Mouse (Mus musculus) thymus, postnatal 0 days (tissue): Measurements from ENCODE around the gene Rnaseh2a. TPM values are rescaled to one million over a fixed set of nuclear protein-coding genes. Genes with fewer than 3 reads are reported as not detected.
A peak's percentile ranks its signal among the peaks of the same experiment; 100 is the strongest.
"Not testable (repeated sequence)": the region's sequence is repeated elsewhere in the genome, so short reads cannot be mapped to it uniquely, and the experiment has no call there.

ENCODE experiments used
- DNase-seq: peaks from one replicate; pipeline ENCODE4 v3.0.0-alpha.2; 2015; ENCODE audit warnings: low spot score
- polyA plus RNA-seq: library from polyadenylated mRNA; unstranded; fragments of >200 nt; fragmentation: Nextera tagmentation; extraction: Ambion mirVana; gene quantifications from 2 replicates; pipeline ENCODE4 v1.2.1, GENCODE M21; 2015

The Rnaseh2a gene
- polyA plus RNA-seq, 1 experiment from 2014 or later: 150 TPM

DNA sequence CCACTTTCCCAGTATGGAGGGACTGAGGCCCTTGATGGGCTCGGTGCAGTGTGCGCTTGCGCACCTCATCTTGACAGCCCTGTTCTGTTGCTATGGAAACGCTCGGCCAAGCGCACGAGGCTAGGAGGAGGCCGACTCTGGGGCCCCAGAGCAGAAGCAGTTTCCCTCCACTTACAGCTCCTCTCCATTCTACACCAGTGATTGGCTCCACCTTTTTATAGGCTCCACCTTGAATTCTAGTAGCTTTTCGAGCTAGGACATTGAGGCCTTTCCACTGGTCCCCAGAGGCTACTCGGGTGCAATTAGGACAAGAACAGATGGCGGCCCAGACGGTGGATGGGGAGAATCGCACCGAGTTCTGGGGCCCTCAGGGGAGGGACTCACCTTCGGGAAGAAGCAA lies 34.7 kb downstream of the Rnaseh2a start:
- no peak for DNase-seq

DNA sequence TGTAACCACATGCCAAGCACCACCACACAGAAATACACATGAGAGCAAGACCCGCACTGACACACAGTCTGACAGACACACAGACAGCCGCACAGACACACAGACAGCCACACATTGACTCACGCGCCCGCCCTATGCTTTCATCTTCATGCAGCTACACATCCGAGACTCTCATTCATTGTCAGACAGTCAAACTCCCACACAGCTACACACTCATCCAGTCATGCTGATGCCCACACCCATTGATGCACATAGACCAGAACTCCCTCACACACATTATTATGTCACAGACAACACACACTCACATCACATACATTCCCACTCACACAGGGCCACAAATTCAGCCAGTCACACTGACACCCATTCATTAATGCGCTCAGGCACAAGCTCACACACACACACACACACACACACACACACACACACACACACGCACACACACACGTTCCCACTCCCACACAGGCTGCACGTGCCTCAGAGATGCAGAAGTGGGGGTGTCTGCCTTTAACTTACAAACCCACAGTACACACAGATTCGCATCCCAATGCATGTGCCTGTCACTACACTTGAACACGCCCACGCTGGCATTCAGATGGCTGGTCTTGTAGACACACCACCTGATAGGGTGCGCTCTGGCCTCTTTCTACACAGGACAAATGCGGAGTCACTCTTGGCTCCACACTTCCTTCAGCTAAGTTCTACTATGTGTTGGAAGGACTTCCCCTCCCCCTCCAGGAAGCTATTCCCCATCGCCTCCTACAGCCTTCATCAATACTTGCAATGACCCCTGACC lies 35.6 kb downstream of the Rnaseh2a start:
- DNase-seq: no peak

DNA sequence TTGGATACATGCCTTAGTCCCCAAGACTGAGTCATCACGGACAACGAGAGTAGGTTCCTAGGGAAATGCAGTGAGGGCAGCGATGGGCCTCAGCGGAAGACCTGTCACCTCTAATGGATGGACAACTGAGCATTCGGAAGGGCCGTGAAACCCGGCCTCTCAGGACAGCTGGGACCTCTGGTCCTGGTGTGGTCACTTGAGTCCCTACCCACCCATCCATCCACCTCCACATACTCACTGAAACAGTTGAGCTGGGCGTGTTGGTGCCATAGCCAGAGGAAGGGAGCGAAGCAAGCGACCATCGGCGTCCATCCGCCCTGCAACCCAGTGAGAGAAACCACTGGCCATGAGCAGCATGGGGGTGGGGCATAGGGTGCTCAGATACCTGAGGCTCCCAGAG lies 39.0 kb downstream of the Rnaseh2a start:
- DNase-seq: no peak

DNA sequence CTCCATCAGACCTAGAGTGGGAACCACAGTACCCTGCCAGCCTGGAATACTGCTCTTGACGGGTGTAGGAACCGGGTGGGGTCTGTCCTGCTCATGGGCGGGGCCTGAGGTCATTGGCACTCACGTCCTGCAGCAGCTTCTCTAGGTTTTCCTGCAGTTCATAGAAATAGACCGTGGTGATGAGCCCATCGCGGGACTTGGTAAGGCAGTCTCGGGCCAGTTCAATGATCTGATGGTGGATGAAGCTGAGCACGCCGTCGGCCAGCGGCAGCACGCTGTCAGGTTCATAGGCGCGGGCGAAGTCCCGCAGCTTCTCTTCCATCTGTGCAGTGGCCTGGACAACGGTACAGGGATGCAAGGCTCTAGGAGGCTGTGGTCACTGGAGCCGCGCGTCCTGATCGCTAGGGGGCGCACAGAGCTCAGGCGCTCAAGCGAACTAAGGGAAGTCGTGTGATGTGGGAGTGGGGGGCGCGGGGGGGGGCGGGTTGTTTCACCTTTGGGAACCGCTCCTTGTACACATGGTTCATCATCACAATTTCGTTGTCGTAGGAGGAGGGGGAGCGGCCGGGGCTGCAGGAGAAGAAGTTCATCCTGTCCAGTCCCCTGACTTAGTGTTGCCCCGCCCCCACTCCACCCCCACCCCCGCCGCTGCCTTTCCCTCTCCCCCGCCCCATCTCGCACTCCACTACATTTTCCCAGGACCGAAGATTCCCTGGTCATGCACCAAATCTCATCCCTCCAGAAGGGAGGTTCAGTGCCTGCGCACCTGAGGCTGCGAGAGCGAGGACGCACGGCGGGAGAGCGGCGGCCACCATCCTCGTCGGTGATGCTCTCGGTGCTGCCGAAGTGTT lies 40.9 kb downstream of the Rnaseh2a start:
- peak; percentile 54 for DNase-seq

GRCm38 (mm10) chr8:84927513-84927912 lies 42.1 kb downstream of the Rnaseh2a start:
- DNase-seq: no peak

- DNase-seq: no peak
Measured at GRCm38 (mm10) chr8:84925557-84925956, 44.0 kb downstream of the Rnaseh2a start.

GRCm38 (mm10) chr8:84921596-84921995 lies 48.0 kb downstream of the Rnaseh2a start:
- no peak for DNase-seq

DNA sequence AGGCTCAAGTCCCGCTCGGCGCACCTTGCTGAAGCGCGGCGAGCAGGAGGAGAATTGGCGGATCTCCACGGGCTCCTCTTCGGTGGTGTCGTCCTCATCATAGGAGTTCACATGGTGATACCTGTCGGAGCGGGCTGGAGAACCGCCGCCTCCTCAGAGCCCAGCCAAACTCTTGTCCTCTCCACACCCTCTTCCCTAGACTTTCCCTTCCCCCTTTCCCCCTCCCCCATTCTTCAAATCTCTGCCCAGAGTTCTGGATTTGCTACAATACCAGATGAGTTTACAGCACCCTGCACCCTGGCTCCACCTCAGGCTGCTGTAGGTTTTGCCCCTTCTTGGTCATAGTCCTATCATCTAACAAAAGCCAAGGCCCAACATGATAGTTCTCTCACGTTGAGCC lies 50.9 kb downstream of the Rnaseh2a start:
- no peak for DNase-seq

DNA sequence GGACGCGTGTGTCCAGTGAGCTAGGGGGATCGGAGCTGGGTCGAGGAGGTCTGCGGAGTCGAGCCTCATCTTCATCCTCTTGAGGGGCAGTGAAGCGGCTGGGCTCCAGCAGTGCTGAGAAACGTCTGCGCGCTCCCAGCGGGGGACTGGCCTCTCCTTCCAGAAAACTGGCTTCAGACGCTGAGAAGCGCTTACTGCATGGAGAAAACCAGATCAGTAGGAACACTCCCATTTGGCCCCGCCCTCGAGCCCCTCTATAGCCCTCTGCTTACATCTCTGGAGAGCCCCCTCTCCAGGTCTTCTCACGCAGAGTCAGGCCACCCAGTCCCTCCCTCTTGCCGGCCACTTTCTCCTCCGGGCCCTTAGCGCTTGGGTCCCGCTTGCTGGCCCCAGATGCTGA lies 51.8 kb downstream of the Rnaseh2a start:
- no peak for DNase-seq

- DNase-seq: no peak
Measured at GRCm38 (mm10) chr8:84915269-84915668, 54.3 kb downstream of the Rnaseh2a start.

- DNase-seq: peak; percentile 61
Measured at GRCm38 (mm10) chr8:84913960-84914359, 55.6 kb downstream of the Rnaseh2a start.

DNA sequence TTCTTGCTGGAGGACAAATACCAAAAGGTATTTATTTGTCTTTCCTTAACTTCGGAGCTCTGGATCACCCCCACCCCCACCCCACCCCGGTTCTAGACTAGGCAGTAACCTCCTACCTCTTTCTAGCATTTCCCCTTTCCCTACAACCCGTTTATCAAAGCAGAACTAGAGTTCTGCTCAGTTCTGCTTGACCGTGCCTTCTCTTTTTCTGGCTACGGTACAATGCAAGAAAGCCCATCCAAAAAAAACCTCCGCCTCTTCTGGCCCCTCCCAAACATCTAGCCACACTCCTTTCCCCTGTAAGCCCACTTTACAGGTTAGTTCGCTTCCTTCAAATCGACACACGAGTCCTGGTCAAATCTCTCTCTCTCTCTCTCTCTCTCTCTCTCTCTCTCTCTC lies 56.1 kb downstream of the Rnaseh2a start:
- DNase-seq: no peak

- peak; percentile 83 for DNase-seq
Measured at GRCm38 (mm10) chr8:84912895-84913501, 56.6 kb downstream of the Rnaseh2a start.

DNA sequence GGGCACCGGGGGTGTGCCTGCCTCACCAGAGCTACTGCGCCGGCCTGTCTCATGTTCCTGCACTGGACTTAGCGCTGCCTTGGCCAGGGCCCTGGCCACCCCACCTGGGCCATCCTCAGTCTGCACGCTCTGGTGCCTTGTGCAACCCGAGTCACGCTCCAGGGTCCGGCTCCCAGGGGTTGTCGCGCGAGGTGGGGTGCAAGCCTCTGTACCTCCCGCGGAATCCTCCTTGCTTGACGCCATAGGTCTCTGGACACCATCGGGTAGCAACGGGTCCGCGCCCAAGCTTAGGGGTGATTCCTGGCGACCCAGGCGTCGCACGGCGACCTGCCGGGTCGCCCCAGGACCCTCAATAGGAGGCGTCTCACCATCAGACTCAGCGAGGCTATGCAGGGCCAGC lies 57.2 kb downstream of the Rnaseh2a start:
- no peak for DNase-seq

DNA sequence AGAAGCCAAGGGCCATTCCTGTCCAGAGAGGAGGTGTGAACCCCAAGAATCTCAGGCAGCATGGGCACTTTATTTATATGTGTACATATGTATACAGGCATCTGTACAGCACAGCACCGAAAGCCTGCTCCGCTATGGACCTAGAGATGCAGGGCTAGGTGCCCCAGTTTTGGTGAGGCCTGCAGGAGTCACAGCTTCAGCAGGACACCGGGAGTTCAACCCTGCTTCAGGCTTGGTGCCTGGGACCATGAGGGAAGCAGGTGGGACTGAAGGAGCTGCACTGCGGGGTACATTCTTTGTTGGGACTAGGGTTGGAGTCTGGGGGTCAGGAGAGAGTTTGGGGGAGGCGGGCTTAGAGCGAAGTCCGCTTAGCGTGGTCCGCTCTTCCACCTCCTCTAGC lies 57.7 kb downstream of the Rnaseh2a start:
- DNase-seq: no peak

- DNase-seq: no peak
Measured at GRCm38 (mm10) chr8:84910551-84910950, 59.0 kb downstream of the Rnaseh2a start.

DNA sequence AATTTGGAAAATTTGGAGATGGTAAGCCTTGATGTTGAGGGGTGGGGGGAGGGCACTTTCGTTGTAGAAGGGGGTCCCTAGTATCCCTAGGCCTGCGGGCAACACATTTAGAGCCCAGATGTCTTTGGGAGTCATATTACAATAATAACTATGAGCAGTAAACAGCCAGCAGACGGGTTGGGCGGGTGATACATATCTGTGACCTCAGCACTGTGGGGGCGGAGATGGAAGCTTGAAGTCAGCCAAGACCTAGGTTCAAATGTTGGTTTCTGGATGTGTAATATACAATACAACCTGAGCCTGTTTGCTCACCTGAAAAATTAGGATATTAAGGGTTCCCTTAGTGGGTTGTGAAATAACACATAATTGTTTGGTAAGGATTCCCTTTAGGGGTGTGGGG lies 59.6 kb downstream of the Rnaseh2a start:
- no peak for DNase-seq

DNA sequence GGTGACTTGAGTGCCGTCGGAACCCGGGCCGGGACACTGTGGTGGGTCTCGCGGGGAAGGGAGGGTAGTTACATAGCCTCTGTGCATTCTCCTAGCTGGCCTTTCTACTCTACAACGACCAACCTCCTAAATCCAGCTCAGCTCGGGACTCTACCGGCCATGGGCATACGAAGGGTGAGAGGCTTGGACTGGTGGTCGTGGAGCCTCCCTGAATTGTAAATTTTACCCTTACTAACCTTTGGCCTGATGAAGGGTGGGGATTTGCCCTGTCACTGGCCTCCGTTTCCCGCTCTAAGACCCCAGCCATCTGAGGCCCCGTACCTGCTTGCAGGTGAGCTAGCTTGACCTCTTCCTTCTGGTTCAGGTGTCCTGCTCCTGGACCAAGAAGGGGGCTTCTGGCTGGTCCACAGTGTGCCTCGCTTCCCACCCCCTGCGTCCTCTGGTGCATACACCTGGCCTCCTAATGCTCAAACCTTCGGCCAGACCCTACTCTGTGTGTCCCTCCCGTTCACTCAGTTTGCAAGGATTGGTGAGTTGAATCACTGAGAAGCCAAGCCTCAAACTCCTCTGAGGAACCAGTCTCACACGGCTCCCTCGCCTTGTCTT lies 60.3 kb downstream of the Rnaseh2a start:
- no peak for DNase-seq

GRCm38 (mm10) chr8:84908421-84909161 lies 61.0 kb downstream of the Rnaseh2a start, which contains the start of gene Dnase2a:
Dnase2a (plus strand) TSS chr8:84908560.
- DNase-seq: peak; percentile 83

GRCm38 (mm10) chr8:84907979-84908378 lies 61.6 kb downstream of the Rnaseh2a start:
- DNase-seq: not testable (repeated sequence)

DNA sequence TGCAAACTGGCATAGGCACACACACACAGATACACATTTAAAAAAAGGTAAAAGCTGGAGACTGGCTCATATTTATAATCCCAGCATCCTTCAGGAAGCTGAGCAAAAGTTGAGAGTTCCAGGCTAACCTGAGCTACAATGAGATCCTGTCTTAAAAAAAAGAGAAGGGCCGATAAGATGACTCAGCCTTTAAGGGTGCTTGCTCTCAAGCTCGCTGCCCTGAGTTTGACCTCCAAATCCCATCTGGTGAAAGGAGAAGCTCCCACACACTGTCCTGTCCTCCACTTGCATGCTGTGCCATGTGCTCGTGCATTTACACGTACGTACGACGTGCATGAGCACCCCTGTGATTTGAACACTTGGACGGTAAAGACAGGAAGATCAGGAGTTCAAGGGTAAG lies 62.1 kb downstream of the Rnaseh2a start:
- DNase-seq: no peak
